Mouse (Mus musculus) adipocyte (in vitro differentiated cells): ENCODE data around the gene Kansl1.

Experiments used
- DNase-seq: peaks from one replicate; pipeline ENCODE4 v3.0.0-alpha.2; 2016; ENCODE audit warnings: low spot score

The Kansl1 gene

DNA sequence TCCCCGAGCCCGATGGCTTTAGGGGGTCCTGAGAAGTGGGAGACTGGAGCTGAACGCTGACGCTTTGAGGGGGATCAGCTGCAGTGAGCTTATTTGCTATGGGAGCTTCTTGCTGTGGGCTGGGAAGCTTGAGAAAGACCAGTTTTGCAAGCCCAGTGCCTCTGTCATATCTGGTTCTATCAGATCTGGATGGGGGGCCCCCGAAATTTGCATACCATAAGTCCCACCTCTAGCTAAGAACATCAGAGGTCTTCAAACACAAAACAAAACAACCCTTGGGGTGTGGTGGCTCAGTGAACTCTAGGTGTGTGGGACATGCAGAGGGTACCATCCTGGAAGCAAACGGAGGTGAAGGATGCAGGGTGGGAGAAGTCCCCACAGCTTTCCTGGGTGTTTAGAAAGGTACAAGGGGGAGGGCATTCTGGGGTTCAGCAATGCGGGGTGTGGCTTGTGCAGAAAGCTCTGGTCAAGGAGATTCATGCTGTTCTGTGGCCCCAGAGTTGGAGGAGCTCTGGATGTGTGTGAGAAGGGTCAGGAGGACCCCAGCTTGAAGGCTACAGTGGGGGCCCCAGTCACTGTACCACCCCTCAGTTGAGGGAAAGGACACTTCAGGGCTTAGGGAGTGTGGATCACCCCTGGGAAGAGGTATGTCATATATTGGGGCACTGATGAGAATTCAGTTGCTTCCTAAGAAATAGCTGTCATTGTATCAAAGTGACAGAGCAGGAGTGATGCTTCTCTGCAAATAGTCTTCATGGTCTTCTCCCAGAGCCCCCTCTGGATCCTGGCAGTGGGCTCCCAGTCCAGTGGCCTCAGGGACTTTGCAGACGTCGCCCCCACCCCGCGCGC lies 159.1 kb downstream of the Kansl1 start:
- no peak for DNase-seq

DNA sequence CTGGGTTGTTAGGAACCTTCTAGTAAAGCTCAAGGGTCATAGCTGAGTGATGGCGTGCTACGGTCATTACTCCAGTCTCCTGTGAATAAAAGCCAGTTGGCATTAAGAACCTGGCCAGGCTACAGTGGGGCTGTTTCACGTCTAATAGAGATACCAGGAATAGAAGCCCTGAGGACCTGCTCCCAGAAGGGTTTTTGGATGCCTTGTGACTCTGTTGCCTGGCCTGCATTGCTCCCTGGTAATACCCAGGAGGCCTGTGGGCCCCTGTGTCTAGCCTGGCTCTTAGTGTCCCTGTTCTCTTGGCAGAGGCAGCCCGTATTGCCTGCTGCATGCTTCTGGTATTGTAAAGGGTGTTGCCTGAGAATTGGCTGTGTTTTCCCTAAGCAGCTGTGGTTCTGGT lies 161.5 kb downstream of the Kansl1 start:
- peak; percentile 48 for DNase-seq

GRCm38 (mm10) chr11:104306483-104306882 lies 162.2 kb downstream of the Kansl1 start:
- no peak for DNase-seq

DNA sequence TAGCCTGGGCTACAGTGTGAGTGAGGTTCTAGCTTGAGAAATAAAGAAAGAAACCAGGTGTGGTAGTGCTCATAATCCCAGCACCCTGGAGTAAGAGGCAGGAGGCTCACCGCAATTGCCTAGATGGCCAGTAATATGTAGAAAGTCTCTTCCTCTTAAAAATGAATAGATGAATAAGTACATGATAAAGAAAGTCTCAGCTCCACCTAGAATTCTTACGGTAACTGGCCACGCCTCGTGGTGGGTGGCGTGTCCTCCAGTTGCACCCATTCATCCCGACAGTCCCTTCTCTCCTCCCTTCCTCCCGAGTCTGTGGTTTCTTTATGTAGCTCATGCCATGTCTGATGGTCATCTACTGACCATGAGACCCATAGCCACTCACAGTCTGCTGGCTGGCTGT lies 162.9 kb downstream of the Kansl1 start:
- DNase-seq, result no peak

DNA sequence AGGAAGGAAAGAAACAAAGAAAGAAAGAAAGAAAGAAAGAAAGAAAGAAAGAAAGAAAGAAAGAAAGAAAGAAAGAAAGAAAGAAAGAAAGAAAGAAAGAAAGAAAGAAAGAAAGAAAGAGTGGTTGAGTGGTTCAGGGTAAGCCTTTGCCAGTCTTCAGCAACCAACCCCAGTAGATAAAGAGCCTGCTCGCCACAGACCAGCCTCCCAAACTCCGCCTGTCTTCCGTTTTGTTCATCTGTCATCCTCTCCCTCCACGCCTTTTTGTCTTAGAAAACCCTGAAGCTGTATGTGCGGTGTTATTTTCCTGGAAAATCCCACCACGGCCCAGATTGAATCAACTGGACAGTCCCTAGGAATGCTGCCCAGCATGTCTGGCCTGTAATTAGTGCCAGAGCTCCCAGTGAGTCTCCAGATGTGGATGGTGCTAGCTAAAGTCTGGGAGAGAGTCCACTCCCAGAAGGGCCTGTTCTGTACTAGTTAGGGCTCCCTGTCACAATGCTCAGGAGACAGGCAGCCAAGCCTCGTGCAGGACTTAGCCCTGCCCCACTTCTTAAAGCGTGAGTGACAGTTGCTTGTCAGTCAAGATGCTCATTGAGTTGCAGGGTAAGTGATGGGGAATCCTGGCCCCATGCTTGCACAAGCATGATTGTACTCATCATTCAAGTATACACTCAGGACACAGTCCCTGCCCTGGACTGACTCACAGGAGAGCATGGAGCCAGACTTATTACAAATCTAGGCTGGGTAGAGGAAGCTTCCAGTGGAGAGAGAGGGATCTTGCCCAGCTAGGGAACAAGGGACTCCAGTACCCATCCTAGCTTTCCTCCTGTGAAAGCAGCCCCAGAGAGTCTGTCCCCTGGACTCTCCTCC lies 165.3 kb downstream of the Kansl1 start:
- peak; percentile 83 for DNase-seq

- no peak for DNase-seq
Observed at GRCm38 (mm10) chr11:104302628-104303027, 166.0 kb downstream of the Kansl1 start.

- peak; percentile 80 for DNase-seq
Observed at GRCm38 (mm10) chr11:104297671-104298070, 171.0 kb downstream of the Kansl1 start.

DNA sequence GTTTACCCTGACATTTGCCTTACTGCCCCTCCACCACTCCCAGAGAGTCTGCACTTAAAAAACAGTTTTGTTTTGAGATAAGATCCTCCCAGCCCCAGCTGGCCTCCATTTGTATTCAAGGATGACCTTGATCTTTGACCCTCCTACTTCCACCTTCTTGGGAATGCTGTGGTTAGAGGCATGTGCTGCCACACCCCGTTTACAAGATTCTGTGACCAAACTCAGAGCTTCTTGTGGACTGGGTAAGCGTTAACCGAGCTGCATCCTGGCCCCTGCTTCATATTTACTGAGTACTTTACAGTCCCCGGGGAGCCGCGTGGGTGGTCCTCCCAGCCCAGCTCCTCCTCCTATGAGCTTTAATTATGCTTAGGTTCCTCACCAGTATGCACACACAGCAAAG lies 173.0 kb downstream of the Kansl1 start:
- no peak for DNase-seq

DNA sequence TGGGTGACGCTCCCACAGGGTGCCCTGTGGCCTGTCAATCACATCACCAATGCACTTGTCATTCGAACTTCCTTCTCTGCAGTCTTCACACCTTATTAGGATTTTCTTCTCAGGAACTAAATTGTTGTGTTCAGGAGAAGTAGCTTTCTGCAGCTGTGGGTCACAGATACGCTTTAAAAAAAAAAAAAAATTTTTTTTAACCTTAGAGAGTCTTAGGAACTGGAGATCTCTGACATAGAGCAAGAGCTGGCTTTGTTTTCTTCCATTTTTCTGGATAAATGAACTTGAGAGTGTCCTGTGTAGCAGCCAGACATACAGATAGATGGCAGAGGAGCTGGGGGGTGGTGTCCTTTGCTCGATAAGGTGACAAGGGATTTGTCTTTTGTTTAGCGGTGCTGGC lies 173.5 kb downstream of the Kansl1 start:
- DNase-seq, result no peak

DNA sequence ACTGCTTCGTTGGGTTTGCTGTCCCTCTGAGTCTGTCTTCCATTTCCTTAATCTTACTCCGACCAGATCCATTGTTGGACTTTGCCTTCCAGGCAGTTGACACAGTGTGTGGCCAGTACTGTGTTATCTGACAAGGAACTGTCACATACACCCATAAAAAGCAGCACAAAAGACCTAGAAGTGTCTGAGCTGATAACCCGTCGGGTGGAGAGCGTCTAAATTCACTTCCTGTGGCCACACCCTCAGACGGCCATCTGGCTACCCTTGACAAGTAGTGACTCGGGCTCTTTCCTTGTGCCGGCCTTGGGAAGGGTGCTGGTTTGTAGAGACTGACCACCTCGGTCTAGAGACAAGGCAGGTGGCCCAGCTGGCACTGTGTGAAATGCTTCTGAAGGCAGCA lies 175.4 kb downstream of the Kansl1 start:
- DNase-seq, result no peak

DNA sequence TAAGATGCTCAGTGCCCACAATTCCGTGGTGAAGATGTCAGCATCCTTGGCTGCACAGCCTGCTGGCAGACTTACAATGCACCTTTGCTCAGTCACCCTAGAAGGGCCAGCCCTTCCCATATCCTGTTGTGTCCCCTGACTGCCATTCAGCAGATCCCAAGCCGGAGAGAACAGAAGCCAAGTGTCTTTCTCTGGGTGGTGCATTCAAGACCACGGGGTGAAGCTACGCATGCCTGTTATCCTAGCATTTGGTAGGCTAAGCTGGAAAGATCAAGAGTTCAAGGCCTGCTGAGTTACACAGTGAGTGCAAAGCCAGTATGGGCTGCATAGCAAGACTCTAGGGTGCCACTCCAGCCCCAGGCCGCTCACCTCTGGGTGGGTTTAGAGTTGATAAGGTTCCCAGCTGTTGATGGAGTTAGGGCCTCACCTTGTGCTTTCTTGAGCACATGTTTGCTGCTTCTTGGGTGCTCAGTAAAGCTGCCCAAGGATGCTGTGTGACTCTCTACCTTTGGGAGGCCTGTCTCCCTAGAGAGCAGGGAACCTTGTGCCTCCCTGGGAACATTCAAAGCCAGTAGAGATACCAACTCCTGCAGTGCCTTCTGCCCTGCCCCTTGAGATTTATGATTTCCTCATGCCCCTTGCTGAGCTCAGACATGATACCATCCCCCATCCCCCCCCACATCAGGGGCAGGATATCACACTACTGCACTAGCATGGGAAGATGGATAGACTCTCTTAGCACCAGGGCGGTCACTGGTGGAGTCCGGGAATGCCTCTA lies 176.0 kb downstream of the Kansl1 start:
- DNase-seq, result no peak

- DNase-seq, result peak; percentile 80
Observed at GRCm38 (mm10) chr11:104289199-104290031, 179.2 kb downstream of the Kansl1 start.

DNA sequence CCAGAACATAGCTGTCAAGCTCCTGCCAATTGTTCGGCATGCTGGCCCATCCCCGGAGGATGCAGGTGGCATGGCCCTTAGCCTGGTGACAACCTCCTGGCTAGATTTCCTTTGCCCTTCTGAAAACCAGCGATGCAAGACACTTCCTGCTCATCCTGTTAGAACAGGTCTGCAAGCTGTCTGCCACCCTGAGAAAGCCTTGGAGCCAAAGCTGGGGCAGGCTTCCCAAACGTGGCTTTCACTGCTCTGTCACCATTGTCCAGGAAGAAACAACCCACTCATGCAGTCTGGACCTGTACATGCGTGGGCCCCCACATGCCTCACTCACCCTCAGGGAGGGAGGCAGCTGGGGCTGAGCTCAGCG lies 179.8 kb downstream of the Kansl1 start:
- DNase-seq, result no peak

DNA sequence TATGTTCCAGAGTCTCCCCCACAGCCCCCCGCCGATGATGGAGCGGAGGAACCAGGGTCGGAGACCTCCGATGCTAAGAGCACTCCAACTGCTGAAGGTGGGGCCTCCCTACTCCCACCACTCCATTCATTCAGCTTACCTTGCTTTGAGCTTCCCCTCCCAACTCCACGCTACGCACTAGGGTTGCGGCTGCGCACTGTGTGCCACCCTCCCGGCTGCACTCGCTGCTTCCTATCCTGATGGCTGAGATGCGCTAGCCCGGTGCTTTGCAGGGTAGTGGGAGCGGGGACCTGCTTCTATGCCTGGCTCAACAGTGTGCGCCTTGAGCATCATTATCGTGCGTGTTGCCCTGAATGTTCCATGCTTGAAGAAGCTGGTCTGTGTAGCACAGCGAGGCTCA lies 181.5 kb downstream of the Kansl1 start:
- no peak for DNase-seq
